Mouse (Mus musculus) embryonic stem cell, embryonic (primary cell): ENCODE data around the gene Adar.

ENCODE experiments used
- CTCF ChIA-PET, 4 experiments: fragments of 300-600 bp in 2 of 4; fragments of 350-600 bp in 2 of 4; sonication (Branson Sonifier 250); formaldehyde crosslinking; loops; one replicate each; lab custom pipeline; 2022; ENCODE audit warnings: inconsistent platforms in 2 of 4; lab: Charles Lee
- POLR2A ChIA-PET, 4 experiments: fragments of 300-600 bp in 2 of 4; fragments of 350-600 bp in 2 of 4; sonication (Branson Sonifier 250); formaldehyde crosslinking; loops; one replicate each; lab custom pipeline; 2022; ENCODE audit warnings: antibody characterized with exemption in 4 of 4, inconsistent platforms in 1 of 4; lab: Charles Lee

Gene Adar

GRCm38 (mm10) chr3:89800078-89800477 is 85.3 kb downstream of the Adar start:
- ChIA-PET POLR2A (interaction anchor here (0.6 to 6.3 kb wide), 61 partner anchors 8 to 713 kb away, joined by 3 to 48 read pairs (median 4); partner anchors contain the start of genes Hax1 (in 2 of the 4), She (in 2 of the 4) and Ube2q1 (in 1 of the 4)), CTCF (interaction anchor here in 3 of 4 experiments (0.6 to 2.0 kb wide), 6 partner anchors 11 to 330 kb away, joined by 3 to 6 read pairs (median 4); partner anchors contain the start of gene She (in 1 of the 3))

GRCm38 (mm10) chr3:89800774-89801506 is 86.1 kb downstream of the Adar start:
- ChIA-PET CTCF (interaction anchor here in 1 of 4 experiments (0.9 to 3.0 kb wide), 6 partner anchors 16 to 346 kb away, joined by 3 to 7 read pairs (median 5); partner anchors contain the start of genes Pmvk and She), POLR2A (interaction anchor here in 3 of 4 experiments (0.6 to 6.3 kb wide), 51 partner anchors 8 to 712 kb away, joined by 3 to 48 read pairs (median 4); partner anchors contain the start of genes Hax1 (in 1 of the 3) and Ube2q1 (in 1 of the 3))

GRCm38 (mm10) chr3:89801507-89801847 is 86.7 kb downstream of the Adar start:
- POLR2A ChIA-PET = interaction anchor here (0.5 to 6.3 kb wide), 36 partner anchors 9 to 653 kb away, joined by 3 to 48 read pairs (median 4); partner anchors contain the start of gene Il6ra (in 1 of the 4)
- CTCF ChIA-PET = interaction anchor here in 3 of 4 experiments (0.6 to 3.0 kb wide), 7 partner anchors 16 to 347 kb away, joined by 3 to 7 read pairs (median 4); partner anchors contain the start of gene Pmvk (in 1 of the 3)

GRCm38 (mm10) chr3:89802876-89803275 is 88.1 kb downstream of the Adar start:
- ChIA-PET POLR2A (interaction anchor here (0.5 to 6.5 kb wide), 27 partner anchors 9 to 626 kb away, joined by 3 to 48 read pairs (median 4); partner anchors contain the start of genes Il6ra (in 1 of the 4) and She (in 1 of the 4)), CTCF (interaction anchor here (0.6 to 3.0 kb wide), 8 partner anchors 10 to 840 kb away, joined by 3 to 7 read pairs (median 3); no protein-coding TSS in a partner anchor)
